Mouse (Mus musculus): ENCODE measurements around the gene Alx3. TPM values are rescaled to one million over a fixed set of nuclear protein-coding genes. Genes with fewer than 3 reads are reported as not detected.

Gene Alx3
- polyA plus RNA-seq, 1 experiment from 2014 or later: 0.10 TPM

Other genes starting within 250 kb of the Alx3 start
- 0.26 and 0.31 TPM in 2 replicates for gene Kcnc4, start 135.5 kb upstream of the Alx3 start, polyA plus RNA-seq (2015; fragmentation: Nextera tagmentation; extraction: Ambion mirVana)
- gene Slc6a17, start 77.0 kb upstream of the Alx3 start, polyA plus RNA-seq (2015; fragmentation: Nextera tagmentation; extraction: Ambion mirVana): 3.3 and 3.6 TPM in 2 replicates
- not detected in 2 replicates for gene Ubl4b, start 40.0 kb upstream of the Alx3 start, polyA plus RNA-seq (2015; fragmentation: Nextera tagmentation; extraction: Ambion mirVana)
- not detected in 2 replicates for gene Gm10961, start 36.3 kb downstream of the Alx3 start, polyA plus RNA-seq (2015; fragmentation: Nextera tagmentation; extraction: Ambion mirVana)
- gene Strip1, start 36.7 kb downstream of the Alx3 start, polyA plus RNA-seq (2015; fragmentation: Nextera tagmentation; extraction: Ambion mirVana): 45.0 and 46.4 TPM in 2 replicates
- 92.7 and 94.5 TPM in 2 replicates for gene Ahcyl1, start 101.5 kb downstream of the Alx3 start, polyA plus RNA-seq (2015; fragmentation: Nextera tagmentation; extraction: Ambion mirVana)
- gene Csf1, start 165.4 kb downstream of the Alx3 start, polyA plus RNA-seq (2015; fragmentation: Nextera tagmentation; extraction: Ambion mirVana): 9.3 and 10.3 TPM in 2 replicates